Mouse (Mus musculus): ENCODE measurements around the gene Gm42674. TPM values are rescaled to one million over a fixed set of nuclear protein-coding genes. Genes with fewer than 3 reads are reported as not detected.

Gm42674 gene
- polyA plus RNA-seq (2014; fragmentation: Illumina TruSeq; extraction: RNeasy Lipid Tissue Mini Kit (QIAGEN cat#74804); ENCODE audit: low read depth, low replicate concordance) = not detected

GRCm38 (mm10) chr3:90601486-90602110 lies at the start of gene Gm42674:
Gene Gm42674 (plus strand): TSS chr3:90601904.

GRCm38 (mm10) chr3:90560008-90560628 lies 41.6 kb upstream of the Gm42674 start, which contains the start of gene S100a3:
Gene S100a3 (plus strand): TSS chr3:90560578.

GRCm38 (mm10) chr3:90589947-90590346 lies 11.8 kb upstream of the Gm42674 start, which contains the start of gene S100a2:
Gene S100a2 (plus strand): TSS chr3:90590247.

GRCm38 (mm10) chr3:90603623-90604022 lies 1.9 kb downstream of the Gm42674 start, which contains the start of gene S100a4:
Gene S100a4 (plus strand): TSS chr3:90603771.

GRCm38 (mm10) chr3:90608223-90608622 lies 6.5 kb downstream of the Gm42674 start, which contains the start of gene S100a5:
Gene S100a5 (plus strand): TSS chr3:90608523.

GRCm38 (mm10) chr3:90612728-90613291 lies 11.1 kb downstream of the Gm42674 start, which contains the start of gene S100a6:
Gene S100a6 (plus strand): TSS chr3:90612882.

GRCm38 (mm10) chr3:90653717-90654116 lies 52.0 kb downstream of the Gm42674 start, which contains the start of gene S100a7a:
Gene S100a7a (plus strand): TSS chr3:90654017.

Other genes starting within 250 kb of the Gm42674 start
- gene Slc27a3, start 212.0 kb upstream of the Gm42674 start, polyA plus RNA-seq (2014; fragmentation: Illumina TruSeq; extraction: RNeasy Lipid Tissue Mini Kit (QIAGEN cat#74804); ENCODE audit: low read depth, low replicate concordance) = 0.64 TPM
- 8.5 TPM for gene Ints3, start 168.3 kb upstream of the Gm42674 start, polyA plus RNA-seq (2014; fragmentation: Illumina TruSeq; extraction: RNeasy Lipid Tissue Mini Kit (QIAGEN cat#74804); ENCODE audit: low read depth, low replicate concordance)
- gene Npr1, start 136.0 kb upstream of the Gm42674 start, polyA plus RNA-seq (2014; fragmentation: Illumina TruSeq; extraction: RNeasy Lipid Tissue Mini Kit (QIAGEN cat#74804); ENCODE audit: low read depth, low replicate concordance) = 19.9 TPM
- 75.8 TPM for gene Ilf2, start 125.8 kb upstream of the Gm42674 start, polyA plus RNA-seq (2014; fragmentation: Illumina TruSeq; extraction: RNeasy Lipid Tissue Mini Kit (QIAGEN cat#74804); ENCODE audit: low read depth, low replicate concordance)
- 89.2 TPM for gene Snapin, start 110.9 kb upstream of the Gm42674 start, polyA plus RNA-seq (2014; fragmentation: Illumina TruSeq; extraction: RNeasy Lipid Tissue Mini Kit (QIAGEN cat#74804); ENCODE audit: low read depth, low replicate concordance)
- gene Chtop, start 92.4 kb upstream of the Gm42674 start, polyA plus RNA-seq (2014; fragmentation: Illumina TruSeq; extraction: RNeasy Lipid Tissue Mini Kit (QIAGEN cat#74804); ENCODE audit: low read depth, low replicate concordance) = 111 TPM
- 7.7 TPM for gene S100a1, start 87.5 kb upstream of the Gm42674 start, polyA plus RNA-seq (2014; fragmentation: Illumina TruSeq; extraction: RNeasy Lipid Tissue Mini Kit (QIAGEN cat#74804); ENCODE audit: low read depth, low replicate concordance)
- gene S100a13, start 87.5 kb upstream of the Gm42674 start, polyA plus RNA-seq (2014; fragmentation: Illumina TruSeq; extraction: RNeasy Lipid Tissue Mini Kit (QIAGEN cat#74804); ENCODE audit: low read depth, low replicate concordance) = 1.6 TPM
- not detected for gene S100a14, start 75.0 kb upstream of the Gm42674 start, polyA plus RNA-seq (2014; fragmentation: Illumina TruSeq; extraction: RNeasy Lipid Tissue Mini Kit (QIAGEN cat#74804); ENCODE audit: low read depth, low replicate concordance)
- gene S100a16, start 64.7 kb upstream of the Gm42674 start, polyA plus RNA-seq (2014; fragmentation: Illumina TruSeq; extraction: RNeasy Lipid Tissue Mini Kit (QIAGEN cat#74804); ENCODE audit: low read depth, low replicate concordance) = 1.8 TPM
- not detected for gene S100a3, start 41.3 kb upstream of the Gm42674 start, polyA plus RNA-seq (2014; fragmentation: Illumina TruSeq; extraction: RNeasy Lipid Tissue Mini Kit (QIAGEN cat#74804); ENCODE audit: low read depth, low replicate concordance)
- not detected for gene S100a2, start 11.7 kb upstream of the Gm42674 start, polyA plus RNA-seq (2014; fragmentation: Illumina TruSeq; extraction: RNeasy Lipid Tissue Mini Kit (QIAGEN cat#74804); ENCODE audit: low read depth, low replicate concordance)
- 1.0 TPM for gene S100a4, start 1.9 kb downstream of the Gm42674 start, polyA plus RNA-seq (2014; fragmentation: Illumina TruSeq; extraction: RNeasy Lipid Tissue Mini Kit (QIAGEN cat#74804); ENCODE audit: low read depth, low replicate concordance)
- gene S100a5, start 6.6 kb downstream of the Gm42674 start, polyA plus RNA-seq (2014; fragmentation: Illumina TruSeq; extraction: RNeasy Lipid Tissue Mini Kit (QIAGEN cat#74804); ENCODE audit: low read depth, low replicate concordance) = not detected
- gene S100a6, start 11.0 kb downstream of the Gm42674 start, polyA plus RNA-seq (2014; fragmentation: Illumina TruSeq; extraction: RNeasy Lipid Tissue Mini Kit (QIAGEN cat#74804); ENCODE audit: low read depth, low replicate concordance) = 5.0 TPM
- not detected for gene S100a7a, start 52.1 kb downstream of the Gm42674 start, polyA plus RNA-seq (2014; fragmentation: Illumina TruSeq; extraction: RNeasy Lipid Tissue Mini Kit (QIAGEN cat#74804); ENCODE audit: low read depth, low replicate concordance)
- not detected for gene S100a8, start 67.1 kb downstream of the Gm42674 start, polyA plus RNA-seq (2014; fragmentation: Illumina TruSeq; extraction: RNeasy Lipid Tissue Mini Kit (QIAGEN cat#74804); ENCODE audit: low read depth, low replicate concordance)
- gene S100a9, start 93.8 kb downstream of the Gm42674 start, polyA plus RNA-seq (2014; fragmentation: Illumina TruSeq; extraction: RNeasy Lipid Tissue Mini Kit (QIAGEN cat#74804); ENCODE audit: low read depth, low replicate concordance) = not detected
- 1.5 TPM for gene Pglyrp4, start 125.0 kb downstream of the Gm42674 start, polyA plus RNA-seq (2014; fragmentation: Illumina TruSeq; extraction: RNeasy Lipid Tissue Mini Kit (QIAGEN cat#74804); ENCODE audit: low read depth, low replicate concordance)
- gene Gm5849, start 176.0 kb downstream of the Gm42674 start, polyA plus RNA-seq (2014; fragmentation: Illumina TruSeq; extraction: RNeasy Lipid Tissue Mini Kit (QIAGEN cat#74804); ENCODE audit: low read depth, low replicate concordance) = 1.4 TPM